Mouse (Mus musculus): ENCODE measurements around the gene Lpcat2. TPM values are rescaled to one million over a fixed set of nuclear protein-coding genes. Genes with fewer than 3 reads are reported as not detected.
A peak's percentile ranks its signal among the peaks of the same experiment; 100 is the strongest.

Lpcat2 gene
- total RNA-seq (2012; rRNA removed) = 5.2 and 5.9 TPM in 2 replicates
- 1 to 10 TPM in 1 of 2 experiments, not detected in 1; 7.5 TPM for polyA plus RNA-seq (2012; ENCODE audit: insufficient read depth in 1 of 2, insufficient read length in 2 of 2, low read depth in 1 of 2, low replicate concordance in 2 of 2, missing spikeins in 1 of 2)

DNA sequence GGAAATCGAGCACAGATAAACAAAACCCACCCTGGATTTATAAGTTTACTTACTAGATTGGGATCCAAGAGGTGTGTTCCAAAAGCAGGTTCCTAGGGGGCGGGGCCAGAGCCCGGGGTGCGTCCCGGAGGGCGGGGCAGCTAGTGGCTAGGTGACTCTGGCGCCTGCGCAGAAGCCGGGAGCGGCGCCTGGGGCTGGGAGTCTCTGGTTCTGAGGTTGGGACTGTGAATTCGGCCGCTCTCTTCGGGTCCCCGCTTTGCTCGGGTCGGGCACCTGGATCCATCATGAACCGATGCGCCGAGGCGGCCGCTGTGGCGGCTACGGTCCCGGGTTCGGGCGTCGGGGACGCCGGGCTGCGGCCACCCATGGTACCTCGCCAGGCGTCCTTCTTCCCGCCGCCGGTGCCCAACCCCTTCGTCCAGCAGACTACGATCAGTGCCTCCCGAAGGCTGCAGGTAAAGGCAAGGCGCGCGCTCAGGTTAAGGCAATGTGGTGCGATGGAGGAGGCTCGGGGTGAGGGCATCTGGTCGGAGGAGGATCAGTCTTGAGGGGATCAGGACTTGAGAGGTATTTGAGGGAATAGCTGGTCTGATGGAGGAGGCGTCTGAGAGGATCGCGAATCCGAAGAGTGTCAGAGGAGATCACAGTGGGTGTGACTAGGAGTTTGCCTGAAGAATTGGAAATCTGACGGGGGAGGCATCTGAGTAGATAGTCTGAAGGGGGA is at the start of gene Lpcat2:
Gene Lpcat2, plus strand, starts transcription at position 169 of the 724 bp plus-strand sequence.
- Histone ChIP-seq H3K9ac (ENCODE audit: control insufficient read depth, low read depth, low read length, poor library complexity, severe bottlenecking) (peak within 1 kb of the TSS; percentile 88), H3K4me1 (ENCODE audit: control insufficient read depth in 1 of 2, insufficient read depth in 2 of 2, low read length in 2 of 2) (peaks cover 13 to 22% of the 10 kb centered on the region in 2 experiments), H3K9me3 (replicated peaks; ENCODE audit: insufficient read depth, low read length) (no peaks in the 10 kb centered on the region), H3K79me2 (ENCODE audit: control insufficient read depth, insufficient read depth, low read length, poor library complexity) (peaks cover 15% of the 10 kb centered on the region), H3K4me3 (ENCODE audit: control insufficient read depth in 1 of 2, insufficient read depth in 1 of 2, low read depth in 2 of 2, low read length in 2 of 2) (peak within 1 kb of the TSS; percentile 83 to 92), H3K36me3 (ENCODE audit: control insufficient read depth in 1 of 2, insufficient read depth in 2 of 2, low read length in 2 of 2) (peaks cover 0 to 17% of the 10 kb centered on the region in 2 experiments; a peak in 2 of 4 replicates), H3K27me3 (ENCODE audit: control insufficient read depth in 1 of 2, insufficient read depth in 2 of 2, low read length in 2 of 2) (no peaks in the 10 kb centered on the region), H3K27ac (ENCODE audit: control insufficient read depth, low read depth, low read length) (peak within 1 kb of the TSS; percentile 95)
- peak; percentile 86 for DNase-seq (ENCODE audit: low read depth, low spot score)
- TF ChIP-seq MXI1 (IDR thresholded peaks at IDR 0.05; ENCODE audit: low read depth, low read length) (0 out of 2 replicates have a peak, but pooled peaks have one; percentile 1), TCF12 (IDR thresholded peaks at IDR 0.05; ENCODE audit: low read depth, low read length) (0 out of 2 replicates have a peak, but pooled peaks have one; percentile 7), POLR2A (IDR thresholded peaks at IDR 0.05; ENCODE audit: control insufficient read depth in 1 of 2, insufficient read depth in 1 of 2, low read depth in 1 of 2, low read length in 2 of 2, poor library complexity in 1 of 2) (peak in 1 of 2 experiments; percentile 67; a peak in 1 of 4 replicates), NELFE (IDR thresholded peaks at IDR 0.05; ENCODE audit: low read depth, low read length) (peak; percentile 43; the same call in 1 of the 2 replicates), MAX (IDR thresholded peaks at IDR 0.05; ENCODE audit: low read length) (no peak), NRF1 (IDR thresholded peaks at IDR 0.05; ENCODE audit: insufficient read depth, low read depth, low read length, poor library complexity, severe bottlenecking) (peak; percentile 78), GABPA (IDR thresholded peaks at IDR 0.05; ENCODE audit: low read depth, low read length) (no peak)

GRCm38 (mm10) chr8:92812773-92813172 is 42.4 kb upstream of the Lpcat2 start:
- Histone ChIP-seq H3K27ac (ENCODE audit: control insufficient read depth, low read depth, low read length) (no peak overlapping the region), H3K27me3 (ENCODE audit: control insufficient read depth in 1 of 2, insufficient read depth in 2 of 2, low read length in 2 of 2) (no peaks in the 10 kb centered on the region), H3K9me3 (replicated peaks; ENCODE audit: insufficient read depth, low read length) (no peaks in the 10 kb centered on the region), H3K4me1 (ENCODE audit: control insufficient read depth in 1 of 2, insufficient read depth in 2 of 2, low read length in 2 of 2) (no peaks in the 10 kb centered on the region), H3K36me3 (ENCODE audit: control insufficient read depth in 1 of 2, insufficient read depth in 2 of 2, low read length in 2 of 2) (no peaks in the 10 kb centered on the region), H3K79me2 (ENCODE audit: control insufficient read depth, insufficient read depth, low read length, poor library complexity) (no peaks in the 10 kb centered on the region), H3K4me3 (ENCODE audit: control insufficient read depth in 1 of 2, insufficient read depth in 1 of 2, low read depth in 2 of 2, low read length in 2 of 2) (no peak overlapping the region), H3K9ac (ENCODE audit: control insufficient read depth, low read depth, low read length, poor library complexity, severe bottlenecking) (no peak overlapping the region)
- TF ChIP-seq ZKSCAN1 (IDR thresholded peaks at IDR 0.05; ENCODE audit: low read depth, low read length) (no peak), ZMIZ1 (IDR thresholded peaks at IDR 0.05; ENCODE audit: low read depth, low read length) (no peak), POLR2AphosphoS5 (IDR thresholded peaks at IDR 0.05; ENCODE audit: borderline replicate concordance, low read depth, low read length) (no peak), KAT2A (conservative IDR thresholded peaks at IDR 0.05; ENCODE audit: low read depth, low read length) (no peak), CTCF (IDR thresholded peaks at IDR 0.05 in 2 of 3, conservative IDR thresholded peaks at IDR 0.05 in 1 of 3; ENCODE audit: control insufficient read depth in 1 of 3, insufficient read depth in 1 of 3, low read depth in 2 of 3, low read length in 3 of 3, poor library complexity in 1 of 3, severe bottlenecking in 1 of 3) (no peak), GABPA (IDR thresholded peaks at IDR 0.05; ENCODE audit: low read depth, low read length) (no peak), MEF2A (IDR thresholded peaks at IDR 0.05; ENCODE audit: extremely low read depth, insufficient replicate concordance, low read depth, low read length, poor library complexity, severe bottlenecking) (no peak), TCF12 (IDR thresholded peaks at IDR 0.05; ENCODE audit: low read depth, low read length) (no peak), TAL1 (IDR thresholded peaks at IDR 0.05; ENCODE audit: low read length) (no peak), MAX (IDR thresholded peaks at IDR 0.05; ENCODE audit: low read length) (no peak), MYB (IDR thresholded peaks at IDR 0.05; ENCODE audit: low read depth, low read length) (no peak)
- DNase-seq (ENCODE audit: low read depth, low spot score) = no peak

Data from MEL (cell line).